ENCODE assay signal across 8 mouse cellular contexts in the genomic region with DNA sequence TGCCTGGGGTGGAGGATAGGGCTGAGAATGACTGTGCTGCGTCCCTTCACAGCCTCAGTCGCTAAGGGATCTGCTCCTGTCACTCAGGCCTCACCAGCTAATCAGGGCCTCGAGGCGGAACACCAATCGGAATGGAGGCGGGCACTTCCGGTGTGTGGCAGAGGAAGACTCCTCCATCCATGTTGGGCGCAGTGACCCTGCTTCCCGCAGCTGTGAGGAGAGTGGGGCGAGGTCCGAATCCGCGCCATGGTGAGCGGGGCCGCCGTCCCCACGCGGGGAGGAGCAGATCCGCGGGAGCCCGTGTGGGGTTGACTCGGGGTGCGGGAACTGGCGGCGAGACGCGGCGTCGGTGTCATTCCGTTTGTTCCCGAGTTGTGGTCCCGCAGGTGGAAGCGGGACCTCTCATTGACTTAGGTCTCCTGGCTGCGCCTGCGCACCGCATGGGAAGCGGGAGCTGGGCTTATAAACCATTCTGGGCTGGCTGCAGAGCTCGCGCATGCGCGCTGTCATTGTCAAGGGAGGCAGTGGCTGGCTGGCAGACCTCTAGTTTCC. TPM values are rescaled to one million over a fixed set of nuclear protein-coding genes. Genes with fewer than 3 reads are reported as not detected.
DNase-seq lines count a peak whose midpoint lies in the region; ATAC-seq and TF ChIP-seq lines count a peak whose summit lies in the region.

A gene (plus strand): TSS at position 164 of the 552 bp plus-strand sequence.

- H3K9me3 ChIP-seq in forebrain, embryonic 10.5 days, result peaks cover 57% of the 10 kb centered on the region
- H3K9me3 ChIP-seq in heart, embryonic 15.5 days (replicated peaks), result peaks cover 16% of the 10 kb centered on the region; the same call in 1 of the 2 replicates
- H3K9me3 ChIP-seq in liver, embryonic 14.5 days (ENCODE audit: control insufficient read depth, low read length), result no peaks in the 10 kb centered on the region; the same call in 1 of the 2 replicates
- peaks cover 12% of the 10 kb centered on the region for H3K9me3 ChIP-seq in neural tube, embryonic 11.5 days (ENCODE audit: control insufficient read depth, low read length)
- H3K9me3 ChIP-seq in stomach, postnatal 0 days (ENCODE audit: control insufficient read depth, low read length), result 0 out of 2 replicates have a peak, but pooled peaks cover 2% of the 10 kb centered on the region

- TF ChIP-seq CTCF in liver, embryonic 14.5 days (IDR thresholded peaks at IDR 0.05; ENCODE audit: low read depth), result no peak
- TF ChIP-seq CTCF in stomach, postnatal 0 days (IDR thresholded peaks at IDR 0.05; ENCODE audit: low read depth), result no peak

- peak within 1 kb of the TSS; percentile 62 for H3K4me2 ChIP-seq in heart, embryonic 15.5 days
- H3K4me2 ChIP-seq in liver, embryonic 14.5 days (ENCODE audit: low read depth), result peak within 1 kb of the TSS; percentile 64
- peak within 1 kb of the TSS; percentile 51 for H3K4me2 ChIP-seq in neural tube, embryonic 11.5 days (ENCODE audit: low read depth)
- H3K4me2 ChIP-seq in stomach, postnatal 0 days (replicated peaks; ENCODE audit: low read depth), result peak within 1 kb of the TSS; percentile 65

- H3K4me1 ChIP-seq in forebrain, embryonic 10.5 days, result peaks cover 4% of the 10 kb centered on the region; the same call in 1 of the 2 replicates
- no peaks in the 10 kb centered on the region; the same call in 1 of the 2 replicates for H3K4me1 ChIP-seq in heart, embryonic 15.5 days (replicated peaks)
- peaks cover 0 to 4% of the 10 kb centered on the region in 2 experiments; a peak in 1 of 4 replicates for H3K4me1 ChIP-seq in liver, embryonic 14.5 days (replicated peaks; ENCODE audit: control insufficient read depth in 2 of 2, insufficient read depth in 2 of 2, low read length in 1 of 2)
- no peaks in the 10 kb centered on the region for H3K4me1 ChIP-seq in neural tube, embryonic 11.5 days (ENCODE audit: control insufficient read depth, insufficient read depth, low read length)
- H3K4me1 ChIP-seq in stomach, postnatal 0 days (replicated peaks; ENCODE audit: control insufficient read depth, insufficient read depth), result no peaks in the 10 kb centered on the region

- peak within 1 kb of the TSS; percentile 64 for H3K9ac ChIP-seq in heart, embryonic 15.5 days
- H3K9ac ChIP-seq in liver, embryonic 14.5 days (replicated peaks), result peak within 1 kb of the TSS; percentile 62
- peak within 1 kb of the TSS; percentile 65 for H3K9ac ChIP-seq in neural tube, embryonic 11.5 days (ENCODE audit: low read length)
- peak within 1 kb of the TSS; percentile 75 for H3K9ac ChIP-seq in stomach, postnatal 0 days (ENCODE audit: low read length)

- TF ChIP-seq EP300 in liver, embryonic 14.5 days (IDR thresholded peaks at IDR 0.05; ENCODE audit: low read depth), result no peak
- TF ChIP-seq EP300 in stomach, postnatal 0 days (optimal IDR thresholded peaks at IDR 0.05), result no peak

- H3K36me3 ChIP-seq in forebrain, embryonic 10.5 days (replicated peaks), result peaks cover 22% of the 10 kb centered on the region
- peaks cover 8% of the 10 kb centered on the region; the same call in 1 of the 2 replicates for H3K36me3 ChIP-seq in heart, embryonic 15.5 days
- H3K36me3 ChIP-seq in liver, embryonic 14.5 days (replicated peaks; ENCODE audit: control insufficient read depth, insufficient read depth, low read depth), result no peaks in the 10 kb centered on the region
- no peaks in the 10 kb centered on the region; the same call in 1 of the 2 replicates for H3K36me3 ChIP-seq in neural tube, embryonic 11.5 days (ENCODE audit: control insufficient read depth, insufficient read depth, low read length)
- no peaks in the 10 kb centered on the region for H3K36me3 ChIP-seq in stomach, postnatal 0 days (ENCODE audit: control insufficient read depth, insufficient read depth, low read length)

- peak; percentile 99 for ATAC-seq in heart, embryonic 15.5 days (replicated peaks; ENCODE audit: insufficient number of reproducible peaks, insufficient read depth, low FRiP score, low read depth)
- peak; percentile 99 for ATAC-seq in liver, embryonic 14.5 days (ENCODE audit: insufficient read depth)
- peak; percentile 100 for ATAC-seq in neural tube, embryonic 11.5 days (ENCODE audit: insufficient read depth, low FRiP score, low TSS enrichment)
- peak; percentile 99 for ATAC-seq in stomach, postnatal 0 days (ENCODE audit: low FRiP score, low TSS enrichment)

- H3K4me3 ChIP-seq in forebrain, embryonic 10.5 days, result peak within 1 kb of the TSS; percentile 75
- H3K4me3 ChIP-seq in heart, embryonic 15.5 days, result peak within 1 kb of the TSS; percentile 60
- H3K4me3 ChIP-seq in liver, embryonic 14.5 days (ENCODE audit: insufficient read depth in 1 of 2, low read depth in 2 of 2, low read length in 2 of 2), result peak within 1 kb of the TSS; percentile 70 to 72
- peak within 1 kb of the TSS; percentile 60 for H3K4me3 ChIP-seq in neural tube, embryonic 11.5 days (ENCODE audit: low read depth, low read length)
- peak within 1 kb of the TSS; percentile 72 for H3K4me3 ChIP-seq in stomach, postnatal 0 days (ENCODE audit: low read depth, low read length)

- 3% methylated on average over 41 of the region's 41 CpGs for WGBS in forebrain, embryonic 10.5 days
- WGBS in heart, embryonic 15.5 days, result 2% methylated on average over 41 of the region's 41 CpGs
- WGBS in liver, embryonic 14.5 days (ENCODE audit: insufficient replicate concordance), result under 1% methylated on average over 41 of the region's 41 CpGs
- WGBS in neural tube, embryonic 11.5 days, result 2% methylated on average over 41 of the region's 41 CpGs
- WGBS in stomach, postnatal 0 days, result under 1% methylated on average over 41 of the region's 41 CpGs

- DNase-seq in CD8-positive naive resting alpha-beta T cell, adult 2 months (ENCODE audit: low read depth in 2 of 2, low spot score in 2 of 2), result peak; percentile 69 to 76
- peak; percentile 70 for DNase-seq in c-Kit-positive CD71-negative TER-119-negative erythroid progenitor cells, embryonic 14.5 days (ENCODE audit: low read depth)
- peak; percentile 89 for DNase-seq in forebrain, embryonic 10.5 days (ENCODE audit: extremely low spot score, low spot score)
- peak; percentile 84 to 93 for DNase-seq in kidney, postnatal 25 days
- DNase-seq in liver, embryonic 14.5 days (ENCODE audit: low read depth in 3 of 3, low spot score in 3 of 3), result peak; percentile 58 to 68 (median 65)
- DNase-seq in neural tube, embryonic 11.5 days (ENCODE audit: low spot score), result peak; percentile 88
- peak; percentile 89 for DNase-seq in stomach, postnatal 0 days (ENCODE audit: low spot score)

- H3K27ac ChIP-seq in forebrain, embryonic 10.5 days, result peak within 1 kb of the TSS; percentile 91
- peak within 1 kb of the TSS; percentile 82 for H3K27ac ChIP-seq in heart, embryonic 15.5 days
- H3K27ac ChIP-seq in liver, embryonic 14.5 days, result no peak within 1 kb of the TSS
- H3K27ac ChIP-seq in neural tube, embryonic 11.5 days (ENCODE audit: low read depth, low read length), result 0 out of 2 replicates have a peak within 1 kb of the TSS, but pooled peaks have one; percentile 56
- peak within 1 kb of the TSS; percentile 80 for H3K27ac ChIP-seq in stomach, postnatal 0 days (replicated peaks)

- no peaks in the 10 kb centered on the region for H3K27me3 ChIP-seq in forebrain, embryonic 10.5 days (ENCODE audit: poor library complexity, severe bottlenecking)
- 0 out of 2 replicates have a peak, but pooled peaks cover 3% of the 10 kb centered on the region for H3K27me3 ChIP-seq in heart, embryonic 15.5 days
- H3K27me3 ChIP-seq in liver, embryonic 14.5 days (ENCODE audit: control insufficient read depth, insufficient read depth, low read length), result no peaks in the 10 kb centered on the region
- no peaks in the 10 kb centered on the region for H3K27me3 ChIP-seq in neural tube, embryonic 11.5 days (ENCODE audit: control insufficient read depth, insufficient read depth, low read length)
- H3K27me3 ChIP-seq in stomach, postnatal 0 days (ENCODE audit: control insufficient read depth, insufficient read depth, low read length), result no peaks in the 10 kb centered on the region

RNA-seq across cellular contexts. Expression of the gene that starts here (rescaled TPM):
- 4.6 and 5.0 TPM in 2 replicates for polyA plus RNA-seq in forebrain, embryonic 10.5 days (2016; fragmentation: Nextera tagmentation; extraction: Ambion mirVana)
- polyA plus RNA-seq in heart, embryonic 15.5 days (2015; fragmentation: Nextera tagmentation; extraction: Ambion mirVana), result 3.8 and 4.5 TPM in 2 replicates
- 0.23 and 0.40 TPM in 2 replicates for polyA plus RNA-seq in liver, embryonic 14.5 days (2012; rRNA removed)
- polyA plus RNA-seq in liver, embryonic 14.5 days (2014; fragmentation: Nextera tagmentation; extraction: Ambion mirVana), result 1.1 and 1.4 TPM in 2 replicates
- polyA plus RNA-seq in neural tube, embryonic 11.5 days (2014; fragmentation: Nextera tagmentation; extraction: Ambion mirVana), result 4.9 and 5.0 TPM in 2 replicates
- polyA plus RNA-seq in stomach, postnatal 0 days (2015; fragmentation: Nextera tagmentation; extraction: Ambion mirVana), result 2.7 TPM in 2 replicates
